Mouse (Mus musculus) ES-E14 (cell line): ENCODE measurements around the gene Diaph3.

Experiments
- MAFK ChIP-seq: IDR thresholded peaks from 2 replicates; pipeline ENCODE4 v1.6.1; 2014; ENCODE audit warnings: mild to moderate bottlenecking, low read depth, low read length, inconsistent platforms; ENCODE audit not compliant: insufficient read depth
- ZC3H11A ChIP-seq: IDR thresholded peaks from 2 replicates; pipeline ENCODE4 v1.6.1; 2012; ENCODE audit warnings: low read depth, mild to moderate bottlenecking, inconsistent platforms, low read length, borderline replicate concordance
- ZNF384 ChIP-seq: IDR thresholded peaks from 2 replicates; pipeline ENCODE4 v1.6.1; 2012; ENCODE audit warnings: low read depth, low read length, inconsistent platforms

DNA sequence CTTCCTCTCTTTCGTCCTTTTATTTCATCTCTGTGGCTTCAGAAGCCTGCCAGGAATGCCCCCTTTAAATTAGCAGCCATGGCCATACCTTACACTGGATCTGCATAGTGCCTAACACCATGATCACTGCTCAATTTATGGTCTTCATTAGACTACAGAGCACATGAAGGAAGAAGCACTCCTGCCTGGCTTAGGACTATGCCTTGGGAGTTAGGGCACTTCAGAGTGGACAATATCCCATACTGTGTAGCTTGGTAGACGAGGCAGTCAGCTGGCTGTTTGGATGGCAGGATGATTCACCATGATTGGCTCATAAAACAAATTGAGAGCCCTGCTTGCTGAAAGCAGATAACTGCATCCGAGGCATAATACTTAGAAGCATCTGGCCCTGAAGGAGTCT is 204.6 kb downstream of the Diaph3 start:
- TF ChIP-seq ZC3H11A (no peak), MAFK (no peak), ZNF384 (no peak)
